Mouse (Mus musculus) testis, adult 2 months (tissue): ENCODE results near the gene Rdh7.

ENCODE experiments used
- CTCF ChIP-seq: fragments of 200-500 bp; IDR thresholded peaks from 2 replicates; pipeline ENCODE4 v1.5.1; 2012; ENCODE audit warnings: low read depth, mild to moderate bottlenecking, inconsistent platforms, low read length, moderate library complexity; ENCODE audit not compliant: control insufficient read depth, insufficient read depth, insufficient replicate concordance
- POLR2A ChIP-seq: fragments of 200-500 bp; IDR thresholded peaks from 2 replicates; pipeline ENCODE4 v1.6.1; 2012; ENCODE audit warnings: low read depth, mild to moderate bottlenecking, inconsistent platforms, low read length, moderate library complexity; ENCODE audit not compliant: control insufficient read depth

GRCm38 (mm10) chr10:127904718-127905446 is 16.3 kb upstream of the Rdh7 start:
- TF ChIP-seq POLR2A (no peak), CTCF (no peak)
